Mouse (Mus musculus): ENCODE data around the gene Krtap26-1.

DNA sequence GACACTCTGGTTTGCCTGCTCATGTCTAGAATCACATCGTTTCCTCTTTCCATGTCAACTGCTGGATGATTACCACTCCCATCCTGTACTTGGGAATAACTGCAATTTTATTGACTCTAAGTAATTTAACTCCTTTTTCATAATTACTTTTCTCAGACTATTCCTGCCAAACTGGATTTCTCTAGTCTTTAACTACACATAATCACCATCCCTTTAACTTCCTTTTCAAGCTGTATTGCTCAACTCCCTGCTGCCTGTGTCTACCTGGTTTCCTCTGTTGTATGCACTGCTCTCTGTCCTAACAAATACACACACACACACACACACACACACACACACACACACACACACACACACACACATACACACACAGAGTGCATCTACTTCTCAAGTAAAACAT is 3.5 kb upstream of the Krtap26-1 start:
- no peak for TF ChIP-seq POLR2A (IDR thresholded peaks at IDR 0.05; ENCODE audit: low read depth, low read length)
- TF ChIP-seq CTCF (conservative IDR thresholded peaks at IDR 0.05; ENCODE audit: insufficient read depth, insufficient read length, low read depth, low read length) = no peak

Data from kidney, adult 2 months (tissue).